Mouse (Mus musculus) limb, embryonic 14.5 days (tissue): Measurements from ENCODE around the gene Sgsm1. TPM values are rescaled to one million over a fixed set of nuclear protein-coding genes. Genes with fewer than 3 reads are reported as not detected.

ENCODE experiments used
- ATAC-seq: fragments of 200-750 bp; cut with Nextera tagmentation; 2 replicates; pipeline ENCODE4 v1.8.0; 2017; ENCODE audit warnings: low read depth, moderate number of reproducible peaks, moderate TSS enrichment; ENCODE audit not compliant: low FRiP score
- DNase-seq: peaks from one replicate; pipeline ENCODE4 v3.0.0-alpha.2; 2015; ENCODE audit warnings: low spot score
- H3K27ac ChIP-seq: fragments of 300-500 bp; sonication (generic); replicated peaks from 2 replicates; pipeline ENCODE4 v1.5.1; 2014; ENCODE audit warnings: low read depth, mild to moderate bottlenecking, low read length, moderate library complexity, mixed read lengths
- H3K27me3 ChIP-seq: fragments of 300-500 bp; sonication (generic); 2 replicates; pipeline ENCODE4 v1.6.1; 2014; ENCODE audit warnings: low read length, mixed read lengths; ENCODE audit not compliant: control insufficient read depth, insufficient read depth
- H3K36me3 ChIP-seq: fragments of 300-500 bp; sonication (generic); 2 replicates; pipeline ENCODE4 v1.6.1; 2014; ENCODE audit warnings: mild to moderate bottlenecking, low read length, moderate library complexity, mixed read lengths; ENCODE audit not compliant: control insufficient read depth, insufficient read depth
- H3K4me1 ChIP-seq: fragments of 300-500 bp; sonication (generic); 2 replicates; pipeline ENCODE4 v1.6.1; 2014; ENCODE audit warnings: antibody characterized with exemption, low read length, mixed read lengths; ENCODE audit not compliant: control insufficient read depth, insufficient read depth
- H3K4me2 ChIP-seq: fragments of 300-500 bp; sonication (generic); replicated peaks from 2 replicates; pipeline ENCODE4 v1.6.1; 2014; ENCODE audit warnings: low read depth, mild to moderate bottlenecking, low read length, moderate library complexity; ENCODE audit not compliant: severe bottlenecking
- H3K4me3 ChIP-seq: fragments of 300-500 bp; sonication (generic); replicated peaks from 2 replicates; pipeline ENCODE4 v1.5.1; 2014; ENCODE audit warnings: low read length
- H3K9ac ChIP-seq: fragments of 300-500 bp; sonication (generic); 2 replicates; pipeline ENCODE4 v1.6.1; 2014; ENCODE audit warnings: mild to moderate bottlenecking, low read depth, low read length, moderate library complexity; ENCODE audit not compliant: severe bottlenecking
- H3K9me3 ChIP-seq: fragments of 300-500 bp; sonication (generic); 2 replicates; pipeline ENCODE4 v1.6.1; 2016; ENCODE audit warnings: low read length; ENCODE audit not compliant: control insufficient read depth
- POLR2A ChIP-seq: fragments of 200-500 bp; IDR thresholded peaks from 2 replicates; pipeline ENCODE4 v1.8.0; 2012; ENCODE audit warnings: inconsistent platforms, mild to moderate bottlenecking, moderate library complexity, borderline replicate concordance; ENCODE audit not compliant: insufficient read depth, insufficient read length; ENCODE audit errors: extremely low read depth
- WGBS: fragments of 180-500 bp; shearing (Covaris S2); extraction: QIAGEN DNeasy Blood & Tissue Kit; methylation state at CpG from one replicate; pipeline ENCODE4 v1.1.7; 2014; 5-methylcytosine and 5-hydroxymethylcytosine counted together
- polyA plus RNA-seq, 2 experiments: library from polyadenylated mRNA; depleted of rRNA in 1 of 2; stranded (reverse) in 1 of 2; unstranded in 1 of 2; fragments of >200 nt; fragmentation: Nextera tagmentation in 1 of 2; extraction: Ambion mirVana in 1 of 2; gene quantifications; 2 replicates each; pipeline versions ENCODE4 v1.2.1 to v1.2.3; 2012 to 2014

Gene Sgsm1
- polyA plus RNA-seq, 2 experiments = 1.2 to 3.3 TPM

DNA sequence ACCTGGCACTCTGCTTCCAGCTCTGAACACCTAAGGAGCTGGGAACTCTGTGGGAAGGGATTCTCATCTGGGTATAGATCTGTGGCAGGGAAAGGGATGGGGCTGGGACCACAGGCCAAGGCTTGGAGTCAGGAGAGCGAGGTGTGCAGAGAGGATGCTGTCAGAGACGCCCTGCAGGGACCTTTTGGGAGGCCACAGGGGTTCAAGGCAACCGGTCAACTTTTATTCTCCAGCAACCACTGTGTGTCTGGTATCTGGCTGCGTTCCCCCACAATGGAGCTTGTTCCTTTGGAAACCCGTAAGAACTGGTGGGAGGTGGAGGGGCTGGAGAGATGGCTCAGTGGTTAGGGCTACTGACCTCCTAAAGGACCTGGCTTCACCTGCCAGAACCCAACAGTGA lies 16.0 kb downstream of the Sgsm1 start:
- Histone ChIP-seq H3K27me3 (peaks cover 14% of the 10 kb centered on the region), H3K36me3 (no peaks in the 10 kb centered on the region), H3K4me3 (no peak overlapping the region), H3K27ac (no peak overlapping the region), H3K4me1 (no peaks in the 10 kb centered on the region), H3K4me2 (no peak overlapping the region), H3K9ac (no peak overlapping the region), H3K9me3 (no peaks in the 10 kb centered on the region)
- TF ChIP-seq POLR2A = no peak
- WGBS = 89% methylated on average over 5 of the region's 5 CpGs
- ATAC-seq (no peak), DNase-seq (no peak)

DNA sequence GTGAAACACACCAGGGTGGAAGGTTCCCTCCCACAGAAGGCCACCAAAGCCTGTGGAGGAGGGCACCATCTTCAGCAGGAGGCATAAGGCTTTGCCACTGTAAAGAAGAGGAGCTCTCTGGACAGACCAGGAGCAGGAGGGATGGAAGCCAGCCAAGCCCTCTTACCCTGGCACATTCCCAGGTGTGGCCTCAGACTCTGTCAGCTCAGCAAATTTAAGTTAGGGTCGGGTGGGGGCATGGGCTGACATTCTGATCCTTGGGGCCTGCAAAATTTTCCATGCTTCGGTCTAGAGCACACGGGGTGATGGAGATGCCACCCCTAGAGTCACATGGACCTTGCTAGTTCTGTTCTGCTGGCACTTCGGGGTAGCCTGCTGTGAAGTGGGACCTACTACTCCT lies 17.1 kb downstream of the Sgsm1 start:
- Histone ChIP-seq H3K4me2 (no peak overlapping the region), H3K36me3 (no peaks in the 10 kb centered on the region), H3K4me3 (no peak overlapping the region), H3K27ac (no peak overlapping the region), H3K9ac (no peak overlapping the region), H3K27me3 (peaks cover 11% of the 10 kb centered on the region), H3K4me1 (no peaks in the 10 kb centered on the region), H3K9me3 (no peaks in the 10 kb centered on the region)
- WGBS = 63% methylated on average over 4 of the region's 4 CpGs
- no peak for DNase-seq
- TF ChIP-seq POLR2A = no peak
- no peak for ATAC-seq

DNA sequence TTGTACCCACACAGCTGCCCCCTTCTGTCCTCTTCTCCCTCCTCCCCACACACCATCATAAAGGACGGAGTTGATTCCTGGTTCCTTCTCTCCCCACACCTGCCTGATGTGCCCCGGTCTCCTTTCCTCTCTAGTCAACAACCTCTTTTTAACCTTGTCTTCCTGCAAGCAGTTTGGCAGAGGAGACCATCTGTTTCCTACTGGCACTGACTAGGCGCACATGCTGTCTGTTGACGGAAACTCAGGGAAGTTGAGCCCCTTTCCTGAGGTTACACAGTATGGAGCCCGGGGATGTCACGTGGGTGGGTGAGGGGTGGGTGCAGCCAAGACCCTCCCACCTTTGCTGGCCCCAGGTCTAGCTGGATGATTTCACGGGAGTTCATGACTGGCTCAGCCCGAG lies 17.8 kb downstream of the Sgsm1 start:
- H3K9me3 ChIP-seq = no peaks in the 10 kb centered on the region
- no peak overlapping the region for H3K4me3 ChIP-seq
- no peaks in the 10 kb centered on the region for H3K36me3 ChIP-seq
- H3K4me2 ChIP-seq = no peak overlapping the region
- no peak for TF ChIP-seq POLR2A
- H3K4me1 ChIP-seq = no peaks in the 10 kb centered on the region
- ATAC-seq = no peak
- 56% methylated on average over 8 of the region's 8 CpGs for WGBS
- peaks cover 15% of the 10 kb centered on the region for H3K27me3 ChIP-seq
- no peak overlapping the region for H3K9ac ChIP-seq
- H3K27ac ChIP-seq = no peak overlapping the region
- no peak for DNase-seq

DNA sequence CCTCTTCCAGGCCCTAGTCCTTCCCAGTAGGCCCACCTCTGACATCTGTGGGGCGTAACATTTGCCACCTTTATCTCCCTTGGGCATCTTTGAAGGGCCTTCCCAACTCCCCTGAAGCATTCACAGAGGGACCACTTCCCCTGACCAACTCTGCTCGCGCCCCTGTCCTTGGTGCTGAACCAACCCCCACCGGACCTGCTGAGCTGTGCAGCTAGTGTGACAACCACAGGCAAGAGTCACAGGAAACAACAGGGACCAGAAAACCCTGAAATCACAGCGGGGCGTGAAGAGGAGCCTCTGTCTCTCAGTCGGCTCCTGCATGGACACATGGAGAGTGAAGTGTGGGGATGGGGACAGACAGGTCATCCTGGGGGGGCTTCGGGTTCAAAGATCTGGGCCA lies 18.4 kb downstream of the Sgsm1 start:
- WGBS = 9% methylated on average over 8 of the region's 8 CpGs
- DNase-seq = peak; percentile 62
- no peak overlapping the region for H3K4me2 ChIP-seq
- no peak overlapping the region for H3K4me3 ChIP-seq
- H3K27me3 ChIP-seq = peaks cover 17% of the 10 kb centered on the region
- no peak overlapping the region for H3K9ac ChIP-seq
- no peaks in the 10 kb centered on the region for H3K9me3 ChIP-seq
- no peak overlapping the region for H3K27ac ChIP-seq
- ATAC-seq = no peak
- no peaks in the 10 kb centered on the region for H3K4me1 ChIP-seq
- H3K36me3 ChIP-seq = no peaks in the 10 kb centered on the region
- no peak for TF ChIP-seq POLR2A

DNA sequence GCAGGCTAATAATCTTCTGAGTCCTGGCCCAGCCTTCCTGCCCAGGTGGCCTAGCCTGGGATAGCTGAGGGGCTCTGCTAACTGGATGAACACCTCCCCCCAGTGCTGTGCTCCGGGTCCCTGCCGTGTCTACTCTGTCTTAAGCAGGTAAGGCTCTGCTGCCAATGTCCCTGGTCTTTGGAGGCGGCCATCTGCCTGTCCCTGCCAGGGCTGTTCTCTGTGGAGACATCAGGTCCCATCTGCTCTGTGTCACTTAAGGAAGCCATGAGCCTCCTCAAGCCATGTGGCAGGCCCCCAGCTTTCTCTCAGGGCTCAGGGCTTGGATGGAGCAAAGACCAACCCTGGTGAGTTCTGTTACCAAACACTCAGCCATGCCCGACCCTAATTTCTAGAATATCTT lies 19.5 kb downstream of the Sgsm1 start:
- no peak for TF ChIP-seq POLR2A
- H3K9me3 ChIP-seq = no peaks in the 10 kb centered on the region
- H3K9ac ChIP-seq = no peak overlapping the region
- H3K27me3 ChIP-seq = peaks cover 23% of the 10 kb centered on the region
- no peaks in the 10 kb centered on the region for H3K4me1 ChIP-seq
- DNase-seq (no peak), ATAC-seq (no peak)
- no peak overlapping the region for H3K27ac ChIP-seq
- H3K4me2 ChIP-seq = no peak overlapping the region
- H3K4me3 ChIP-seq = no peak overlapping the region
- WGBS = 83% methylated on average over 4 of the region's 4 CpGs
- H3K36me3 ChIP-seq = no peaks in the 10 kb centered on the region

DNA sequence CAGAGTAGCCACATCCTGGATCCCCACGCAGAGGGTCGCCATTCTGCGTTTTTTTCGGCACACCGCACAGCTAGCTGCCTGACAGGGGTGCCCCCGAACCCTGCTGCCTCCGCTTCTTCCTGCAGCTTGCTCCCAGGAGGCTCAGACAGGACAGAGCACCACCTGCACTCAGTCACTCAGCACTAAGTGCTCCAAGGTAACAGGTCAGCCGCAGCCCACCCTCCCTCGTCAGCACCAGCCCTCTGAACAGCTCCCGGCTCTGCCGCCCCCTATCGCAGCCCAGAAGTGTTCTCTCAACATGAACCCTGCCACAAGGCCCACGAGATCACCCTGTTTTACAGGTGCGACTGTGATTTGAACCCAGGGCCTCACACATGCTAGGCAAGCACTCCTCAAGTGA lies 20.4 kb downstream of the Sgsm1 start:
- H3K9me3 ChIP-seq = no peaks in the 10 kb centered on the region
- no peaks in the 10 kb centered on the region for H3K4me1 ChIP-seq
- no peaks in the 10 kb centered on the region for H3K36me3 ChIP-seq
- H3K4me2 ChIP-seq = no peak overlapping the region
- no peak for ATAC-seq
- no peak for DNase-seq
- no peak for TF ChIP-seq POLR2A
- no peak overlapping the region for H3K27ac ChIP-seq
- peaks cover 23% of the 10 kb centered on the region for H3K27me3 ChIP-seq
- no peak overlapping the region for H3K4me3 ChIP-seq
- H3K9ac ChIP-seq = no peak overlapping the region
- WGBS = 39% methylated on average over 14 of the region's 14 CpGs
